Mouse (Mus musculus) intestine, embryonic 15.5 days (tissue): ENCODE data around the gene Plpp7. TPM values are rescaled to one million over a fixed set of nuclear protein-coding genes. Genes with fewer than 3 reads are reported as not detected.
A peak's percentile ranks its signal among the peaks of the same experiment; 100 is the strongest.

Experiments used
- ATAC-seq: fragments of 200-750 bp; cut with Nextera tagmentation; 2 replicates; pipeline ENCODE4 v1.8.0; 2017; ENCODE audit warnings: moderate TSS enrichment, moderate library complexity
- H3K27ac ChIP-seq: fragments of 300-500 bp; sonication (generic); 2 replicates; pipeline ENCODE4 v1.5.1; 2015; ENCODE audit warnings: mild to moderate bottlenecking, inconsistent platforms
- H3K27me3 ChIP-seq: fragments of 300-500 bp; sonication (generic); replicated peaks from 2 replicates; pipeline ENCODE4 v1.6.1; 2015; ENCODE audit warnings: inconsistent platforms
- H3K36me3 ChIP-seq: fragments of 300-500 bp; sonication (generic); 2 replicates; pipeline ENCODE4 v1.6.1; 2015; ENCODE audit warnings: inconsistent platforms
- H3K4me1 ChIP-seq: fragments of 300-500 bp; sonication (generic); replicated peaks from 2 replicates; pipeline ENCODE4 v1.6.1; 2015; ENCODE audit warnings: inconsistent platforms
- H3K4me2 ChIP-seq: fragments of 300-500 bp; sonication (generic); replicated peaks from 2 replicates; pipeline ENCODE4 v1.6.1; 2015; ENCODE audit warnings: mild to moderate bottlenecking, inconsistent platforms
- H3K4me3 ChIP-seq: fragments of 300-500 bp; sonication (generic); replicated peaks from 2 replicates; pipeline ENCODE4 v1.5.1; 2015; ENCODE audit warnings: inconsistent platforms
- H3K9ac ChIP-seq: fragments of 300-500 bp; sonication (generic); 2 replicates; pipeline ENCODE4 v1.6.1; 2015; ENCODE audit warnings: inconsistent platforms
- H3K9me3 ChIP-seq: fragments of 300-500 bp; sonication (generic); 2 replicates; pipeline ENCODE4 v1.6.1; 2016; ENCODE audit warnings: inconsistent platforms
- WGBS: fragments of 180-500 bp; shearing (Covaris S2); methylation state at CpG from one replicate; pipeline ENCODE4 v1.1.7; 2015; 5-methylcytosine and 5-hydroxymethylcytosine counted together
- polyA plus RNA-seq: library from polyadenylated mRNA; unstranded; fragments of >200 nt; fragmentation: Nextera tagmentation; extraction: Ambion mirVana; gene quantifications from 2 replicates; pipeline ENCODE4 v1.2.1, GENCODE M21; 2015

The Plpp7 gene
- polyA plus RNA-seq, 1 experiment from 2014 or later, result 4.3 TPM

DNA sequence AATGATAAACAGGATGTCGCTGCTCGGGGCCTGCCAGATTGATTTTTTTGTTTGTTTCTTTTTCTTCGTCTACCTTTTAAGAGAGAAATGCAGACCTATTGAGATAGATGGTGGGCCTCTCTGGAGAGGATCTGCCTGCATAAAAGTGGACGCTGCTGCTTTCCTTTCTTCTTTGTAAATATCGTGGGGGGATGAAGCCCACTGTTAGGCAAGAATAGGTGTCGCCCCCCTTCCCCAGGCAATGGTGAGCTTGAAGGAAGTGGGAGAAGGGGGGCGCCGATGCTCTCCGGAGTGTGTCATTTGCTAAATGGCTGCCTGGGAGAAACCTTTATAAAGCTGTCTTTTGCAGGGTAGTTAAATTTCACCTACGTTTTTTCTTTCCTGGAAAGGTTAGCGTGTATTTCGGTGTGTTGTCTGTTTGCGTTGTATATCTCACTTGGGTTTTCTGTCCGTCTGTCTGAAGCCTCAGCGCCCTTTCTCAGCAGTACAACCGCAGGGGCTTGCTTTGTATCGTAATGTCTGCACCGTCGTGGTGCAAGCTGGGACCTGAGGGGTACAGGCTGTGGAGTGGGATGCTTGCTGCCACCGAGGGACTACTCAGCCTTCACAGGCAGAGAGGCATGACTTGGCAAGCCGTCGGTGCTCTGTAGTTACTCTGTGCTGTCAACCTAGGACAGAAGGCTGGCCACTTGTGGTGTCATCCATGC lies 56.5 kb downstream of the Plpp7 start:
- Histone ChIP-seq H3K9me3 (no peaks in the 10 kb centered on the region), H3K4me2 (peak overlapping the region; percentile 90), H3K9ac (peak overlapping the region; percentile 97), H3K27me3 (no peaks in the 10 kb centered on the region), H3K4me3 (peak overlapping the region; percentile 88), H3K27ac (peak overlapping the region; percentile 98), H3K36me3 (no peaks in the 10 kb centered on the region), H3K4me1 (peaks cover 44% of the 10 kb centered on the region)
- WGBS, result under 1% methylated on average over 22 of the region's 22 CpGs
- ATAC-seq, result no peak

DNA sequence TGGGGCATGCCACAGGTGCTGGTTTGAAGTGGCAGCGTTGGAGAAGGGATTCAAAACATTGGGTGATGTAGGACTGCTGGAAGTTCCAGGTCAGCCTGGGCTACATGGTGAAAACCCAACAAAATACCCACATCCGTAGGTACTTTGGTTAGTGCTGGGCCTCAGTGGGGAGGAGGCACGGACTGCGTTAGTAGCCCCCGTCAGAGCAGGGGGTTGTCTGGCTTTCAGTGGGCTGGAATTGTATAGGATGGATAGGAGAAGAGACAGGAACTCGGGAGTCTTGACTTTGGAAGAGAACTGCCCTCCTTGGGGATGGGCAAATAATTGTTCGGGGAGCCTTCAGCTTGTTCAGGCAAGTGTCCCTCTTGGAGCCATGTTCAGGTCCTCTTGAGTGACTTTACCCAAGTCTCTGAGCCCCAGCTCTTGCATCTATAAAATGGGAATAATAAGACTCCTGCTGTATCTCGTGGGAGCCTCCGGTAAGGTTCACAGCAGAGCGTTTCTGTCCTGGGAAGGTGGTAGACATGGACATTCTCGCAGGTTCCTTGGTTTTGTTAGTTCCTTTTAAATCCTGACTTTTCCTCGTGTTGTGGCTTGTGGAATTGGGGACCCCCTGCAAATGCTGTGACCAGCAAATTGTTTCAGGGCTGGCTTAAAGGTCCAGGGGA lies 57.2 kb downstream of the Plpp7 start:
- peak overlapping the region; percentile 98 for H3K27ac ChIP-seq
- 12% methylated on average over 12 of the region's 12 CpGs for WGBS
- no peaks in the 10 kb centered on the region for H3K9me3 ChIP-seq
- H3K4me1 ChIP-seq, result peaks cover 50% of the 10 kb centered on the region
- no peaks in the 10 kb centered on the region for H3K27me3 ChIP-seq
- H3K4me3 ChIP-seq, result peak overlapping the region; percentile 88
- H3K9ac ChIP-seq, result peak overlapping the region; percentile 97
- no peak for ATAC-seq
- peak overlapping the region; percentile 90 for H3K4me2 ChIP-seq
- H3K36me3 ChIP-seq, result no peaks in the 10 kb centered on the region

DNA sequence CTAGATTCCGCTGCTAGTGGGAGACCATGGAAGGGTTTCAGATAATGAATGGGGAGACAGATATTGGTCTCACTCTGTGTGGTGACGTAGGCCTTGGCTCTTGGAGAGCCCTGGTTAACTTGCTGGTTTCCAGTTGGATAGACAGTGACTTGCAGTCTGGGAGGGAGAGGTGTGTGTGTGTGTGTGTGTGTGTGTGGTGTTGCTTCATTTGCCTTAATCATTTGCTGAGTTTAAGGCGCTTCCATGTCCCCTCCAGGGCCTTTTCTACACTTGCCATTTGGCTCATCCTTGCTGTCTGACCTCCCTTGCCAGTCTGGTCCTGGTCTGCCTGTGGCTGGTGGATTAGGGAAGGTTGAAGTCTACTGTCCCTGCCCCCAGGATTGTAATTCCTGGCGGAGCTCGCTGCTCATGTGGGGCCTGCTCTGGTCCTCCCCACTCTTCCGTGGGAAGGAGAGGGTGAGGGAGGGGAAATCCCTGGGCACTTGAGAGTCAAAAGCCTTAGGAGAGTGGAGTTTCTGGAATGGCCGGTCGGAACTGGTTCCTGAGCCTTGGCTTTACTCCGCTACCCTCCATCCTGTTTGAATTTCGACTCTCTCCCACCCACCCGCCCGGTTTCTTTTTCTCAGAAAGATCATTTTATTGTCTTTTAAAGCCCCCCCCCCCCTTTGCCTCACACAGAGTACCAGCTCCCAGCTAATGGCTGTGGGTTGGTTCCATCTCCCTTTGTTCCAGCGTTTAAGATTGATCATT lies 57.9 kb downstream of the Plpp7 start:
- whole genome bisulfite sequencing, result 6% methylated on average over 13 of the region's 13 CpGs
- ATAC-seq, result peak; percentile 26
- H3K4me1 ChIP-seq, result peaks cover 55% of the 10 kb centered on the region

DNA sequence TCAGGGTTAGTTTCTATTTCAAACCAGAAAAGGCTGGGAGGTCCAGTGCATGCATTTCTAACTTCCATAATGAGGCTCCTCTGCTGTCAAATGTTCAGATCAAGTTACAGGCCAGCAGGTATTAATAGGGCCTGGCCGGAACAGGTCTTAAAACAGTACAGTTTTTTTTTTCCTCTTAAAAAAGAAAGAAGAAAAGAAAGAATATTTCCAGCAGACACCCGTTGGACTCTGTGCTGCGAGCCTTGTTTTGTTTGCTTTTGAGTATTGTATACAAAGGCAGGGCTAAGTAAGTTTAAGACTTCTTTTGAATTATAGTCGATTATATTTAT lies 58.4 kb downstream of the Plpp7 start:
- Histone ChIP-seq H3K9ac (0 out of 2 replicates have a peak overlapping the region, but pooled peaks have one; percentile 14), H3K4me1 (peaks cover 60% of the 10 kb centered on the region), H3K9me3 (no peaks in the 10 kb centered on the region), H3K27me3 (no peaks in the 10 kb centered on the region), H3K4me2 (peak overlapping the region; percentile 90), H3K27ac (peak overlapping the region; percentile 98), H3K4me3 (peak overlapping the region; percentile 88), H3K36me3 (no peaks in the 10 kb centered on the region)
- 9% methylated on average over 4 of the region's 4 CpGs for WGBS
- no peak for ATAC-seq

More for the DNA sequence above, 57.9 kb downstream of the Plpp7 start:
- H3K27me3 ChIP-seq, result no peaks in the 10 kb centered on the region
- peak overlapping the region; percentile 97 for H3K9ac ChIP-seq
- no peaks in the 10 kb centered on the region for H3K36me3 ChIP-seq
- no peaks in the 10 kb centered on the region for H3K9me3 ChIP-seq
- H3K4me3 ChIP-seq, result peak overlapping the region; percentile 88
- peak overlapping the region; percentile 90 for H3K4me2 ChIP-seq
- H3K27ac ChIP-seq, result peak overlapping the region; percentile 98

DNA sequence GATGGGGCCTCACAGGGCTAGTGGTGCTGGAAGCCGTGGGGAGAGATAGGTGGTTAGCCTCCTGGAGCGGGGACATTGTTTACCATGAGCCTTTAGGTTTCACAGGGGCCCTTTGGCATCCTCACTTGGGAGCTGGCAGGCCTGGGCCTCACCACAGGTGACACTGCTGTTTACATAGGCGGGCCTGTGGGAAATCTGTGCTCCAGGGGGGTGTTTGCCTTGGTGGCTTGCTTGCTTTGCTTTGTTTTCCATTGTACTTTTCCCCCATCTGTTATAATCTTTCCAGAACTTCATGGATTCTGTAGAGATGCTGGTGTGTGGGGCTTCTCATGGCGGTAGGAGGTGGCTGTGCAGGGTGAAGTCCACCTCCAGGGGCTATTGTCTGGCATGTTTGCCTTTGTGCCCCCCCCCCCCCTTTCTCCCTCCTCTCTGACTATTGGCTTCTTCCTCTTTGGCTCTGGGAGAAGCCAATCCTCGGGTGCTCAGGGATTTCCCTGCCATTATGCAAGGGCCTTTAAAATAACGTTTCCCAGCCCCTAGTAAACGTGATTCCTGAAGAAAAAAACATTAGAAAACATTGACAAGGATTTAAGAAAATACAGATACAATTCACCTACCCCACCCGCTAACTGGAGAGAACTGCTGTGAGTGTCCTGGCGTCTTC lies 59.1 kb downstream of the Plpp7 start:
- Histone ChIP-seq H3K27ac (peak overlapping the region; percentile 98; the same call in 1 of the 2 replicates), H3K9ac (peak overlapping the region; percentile 14; the same call in 1 of the 2 replicates), H3K4me2 (peak overlapping the region; percentile 90), H3K4me3 (peak overlapping the region; percentile 88), H3K9me3 (no peaks in the 10 kb centered on the region), H3K4me1 (peaks cover 67% of the 10 kb centered on the region), H3K36me3 (no peaks in the 10 kb centered on the region), H3K27me3 (no peaks in the 10 kb centered on the region)
- ATAC-seq, result no peak
- 24% methylated on average over 9 of the region's 9 CpGs for WGBS

DNA sequence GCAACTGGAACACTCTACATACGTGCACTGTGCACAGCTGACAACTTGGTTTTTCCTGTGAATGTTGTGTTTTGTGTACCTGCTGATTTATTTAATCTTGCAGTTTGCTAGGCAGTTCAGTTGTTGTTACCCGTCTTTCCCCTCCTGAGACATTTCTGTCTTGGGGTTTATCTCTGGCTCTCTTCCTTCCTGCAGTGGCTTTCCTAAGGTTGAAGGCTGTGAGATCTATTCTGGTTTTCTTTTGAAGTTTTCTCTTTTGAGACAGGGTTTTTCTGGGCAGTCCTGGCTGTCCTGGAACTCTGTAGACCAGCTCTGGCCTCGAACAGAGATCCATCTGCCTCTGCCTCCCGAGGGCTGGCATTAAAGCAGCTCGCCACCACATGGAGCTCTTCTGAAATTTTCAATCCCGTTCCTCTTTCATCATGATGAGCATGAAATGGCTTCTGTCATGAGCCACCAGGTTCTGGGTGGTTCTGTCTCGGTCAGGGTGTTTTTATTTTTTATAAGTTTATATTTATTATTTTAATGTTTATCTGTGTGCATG lies 59.7 kb downstream of the Plpp7 start:
- Histone ChIP-seq H3K9ac (no peak overlapping the region), H3K27me3 (no peaks in the 10 kb centered on the region)
- no peak for ATAC-seq

DNA sequence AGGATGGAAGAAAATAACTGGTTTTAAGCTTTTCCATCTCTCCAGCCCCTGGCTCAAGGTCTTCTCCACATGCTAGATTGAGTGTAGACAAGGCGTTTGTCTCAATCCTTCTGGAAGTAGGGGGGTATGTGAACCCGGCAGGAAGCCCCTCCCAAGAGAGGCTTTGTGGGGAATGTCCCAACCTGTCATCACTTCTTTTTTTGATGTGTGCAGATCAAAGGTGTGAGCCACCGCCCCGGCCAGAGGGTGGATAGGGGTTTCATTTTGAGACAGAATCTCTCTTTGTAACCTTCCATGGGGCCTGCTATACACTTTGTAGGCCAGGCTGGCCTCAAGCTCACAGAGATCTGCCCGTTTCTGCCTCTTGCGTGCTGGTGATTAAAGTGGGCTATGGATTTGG lies 60.3 kb downstream of the Plpp7 start:
- no peak overlapping the region for H3K27ac ChIP-seq
- H3K36me3 ChIP-seq, result no peaks in the 10 kb centered on the region
- no peak for ATAC-seq
- WGBS, result 60% methylated on average over 6 of the region's 6 CpGs
- H3K4me1 ChIP-seq, result peaks cover 77% of the 10 kb centered on the region
- H3K9me3 ChIP-seq, result no peaks in the 10 kb centered on the region
- H3K27me3 ChIP-seq, result no peaks in the 10 kb centered on the region
- H3K4me3 ChIP-seq, result no peak overlapping the region
- peak overlapping the region; percentile 22; the same call in 1 of the 2 replicates for H3K4me2 ChIP-seq
- H3K9ac ChIP-seq, result no peak overlapping the region

More for the DNA sequence above, 59.7 kb downstream of the Plpp7 start:
- Histone ChIP-seq H3K27ac (0 out of 2 replicates have a peak overlapping the region, but pooled peaks have one; percentile 6), H3K4me3 (no peak overlapping the region), H3K36me3 (no peaks in the 10 kb centered on the region), H3K9me3 (no peaks in the 10 kb centered on the region), H3K4me2 (peak overlapping the region; percentile 90), H3K4me1 (peaks cover 73% of the 10 kb centered on the region)
- WGBS, result 51% methylated on average over 7 of the region's 7 CpGs

DNA sequence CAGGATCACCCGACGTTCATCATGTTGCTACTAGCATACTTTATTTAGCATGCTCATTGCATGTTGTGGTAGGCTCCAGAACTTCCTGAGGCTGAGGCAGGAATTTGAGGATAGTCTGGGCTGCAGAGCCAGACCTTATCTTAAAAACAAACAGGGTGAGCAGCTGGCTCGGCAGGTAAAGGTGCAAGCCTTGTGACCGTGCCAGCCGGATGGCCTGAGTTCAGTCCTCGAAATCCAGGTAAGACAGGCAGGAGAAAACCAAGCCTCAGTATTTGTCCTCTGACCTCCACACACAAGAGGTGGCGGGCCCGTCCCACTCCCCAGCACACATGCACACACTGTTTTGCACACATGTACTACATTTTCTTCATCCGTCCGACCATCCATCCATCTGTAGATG lies 61.3 kb downstream of the Plpp7 start:
- 42% methylated on average over 10 of the region's 10 CpGs for WGBS
- peak overlapping the region; percentile 22 for H3K4me2 ChIP-seq

DNA sequence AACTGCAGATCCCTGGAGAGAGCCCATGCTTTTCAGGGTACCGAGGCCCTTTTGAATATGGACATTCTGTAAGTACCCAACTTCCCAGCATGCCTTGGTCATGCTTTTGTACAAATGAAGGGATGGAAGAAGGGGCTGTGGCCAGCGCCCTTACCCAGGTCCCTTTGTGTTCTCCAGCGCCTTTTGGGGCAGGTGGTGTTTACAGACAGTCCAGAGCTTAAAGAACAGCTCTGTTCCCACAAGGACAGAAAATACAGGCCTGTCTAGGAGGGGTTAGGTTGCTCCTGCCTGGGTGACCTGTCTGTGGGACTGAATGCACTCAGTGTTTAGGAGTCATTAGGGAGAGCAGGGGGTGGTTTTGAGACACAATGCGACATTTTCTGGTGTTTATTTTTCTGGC lies 62.0 kb downstream of the Plpp7 start:
- Histone ChIP-seq H3K36me3 (no peaks in the 10 kb centered on the region), H3K4me1 (peaks cover 78% of the 10 kb centered on the region), H3K4me2 (peak overlapping the region; percentile 22; the same call in 1 of the 2 replicates), H3K9ac (no peak overlapping the region), H3K4me3 (no peak overlapping the region), H3K9me3 (no peaks in the 10 kb centered on the region), H3K27ac (0 out of 2 replicates have a peak overlapping the region, but pooled peaks have one; percentile 13), H3K27me3 (no peaks in the 10 kb centered on the region)
- ATAC-seq, result no peak
- WGBS, result 18% methylated on average over 4 of the region's 4 CpGs

More for the DNA sequence above, 61.3 kb downstream of the Plpp7 start:
- Histone ChIP-seq H3K27ac (0 out of 2 replicates have a peak overlapping the region, but pooled peaks have one; percentile 13), H3K9me3 (no peaks in the 10 kb centered on the region), H3K4me3 (no peak overlapping the region), H3K27me3 (no peaks in the 10 kb centered on the region), H3K4me1 (peaks cover 77% of the 10 kb centered on the region), H3K9ac (no peak overlapping the region), H3K36me3 (no peaks in the 10 kb centered on the region)
- no peak for ATAC-seq

DNA sequence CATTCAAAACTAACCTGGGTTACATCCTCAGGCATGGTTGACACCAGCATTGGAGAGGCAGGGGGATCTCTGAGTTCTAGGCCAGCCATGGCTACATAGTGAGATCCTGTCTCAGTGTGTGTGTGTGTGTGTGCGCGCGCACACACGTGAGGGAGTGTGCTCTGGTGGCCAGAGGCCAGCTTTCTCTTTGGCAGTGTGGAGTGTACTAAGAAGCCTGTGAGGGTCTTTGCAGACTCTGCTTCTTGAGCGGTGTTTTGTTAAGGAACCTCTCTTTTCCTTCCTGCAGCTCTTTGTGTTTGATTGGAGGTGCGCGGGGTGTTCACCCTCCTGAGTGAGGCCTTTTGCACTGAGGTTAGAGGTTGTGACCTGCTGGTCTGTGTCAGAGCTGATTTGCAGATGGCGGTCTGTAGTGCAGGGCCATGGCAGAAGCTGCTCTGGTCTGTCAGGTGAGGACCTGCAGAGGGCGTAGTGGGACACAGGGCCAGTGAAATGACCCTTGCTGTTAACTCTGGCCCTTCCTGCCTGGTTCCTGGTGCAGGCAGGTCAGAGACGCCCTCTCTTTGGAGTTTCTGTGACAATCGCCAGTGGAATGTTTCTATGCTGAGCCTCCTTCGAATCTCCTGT lies 63.4 kb downstream of the Plpp7 start:
- 67% methylated on average over 12 of the region's 12 CpGs for WGBS
- H3K4me2 ChIP-seq, result no peak overlapping the region
- H3K4me3 ChIP-seq, result no peak overlapping the region
- no peak overlapping the region; the same call in 1 of the 2 replicates for H3K9ac ChIP-seq
- H3K27ac ChIP-seq, result no peak overlapping the region
- no peaks in the 10 kb centered on the region for H3K36me3 ChIP-seq
- H3K9me3 ChIP-seq, result no peaks in the 10 kb centered on the region
- H3K27me3 ChIP-seq, result no peaks in the 10 kb centered on the region
- H3K4me1 ChIP-seq, result peaks cover 74% of the 10 kb centered on the region
- ATAC-seq, result no peak
